Mouse (Mus musculus): Measurements from ENCODE around the gene Cma2. TPM values are rescaled to one million over a fixed set of nuclear protein-coding genes. Genes with fewer than 3 reads are reported as not detected.

Gene Cma2
- not detected in 2 replicates for polyA plus RNA-seq (2014; fragmentation: Nextera tagmentation; extraction: Ambion mirVana)

GRCm38 (mm10) chr14:55950346-55951030 is at the start of gene Cma2:
Gene Cma2, plus strand, starts transcription at chr14:55950980.
- H3K36me3 ChIP-seq (ENCODE audit: control insufficient read depth, insufficient read depth, low read length): no peaks in the 10 kb centered on the region
- ATAC-seq (ENCODE audit: low FRiP score, low TSS enrichment): no peak
- no peak within 1 kb of the TSS for H3K27ac ChIP-seq (ENCODE audit: low read depth, low read length)
- WGBS: 86% methylated on average over 6 of the region's 6 CpGs
- no peaks in the 10 kb centered on the region for H3K9me3 ChIP-seq (ENCODE audit: control insufficient read depth, low read length)
- H3K4me2 ChIP-seq (replicated peaks; ENCODE audit: low read depth, low read length): no peak within 1 kb of the TSS
- H3K4me3 ChIP-seq (ENCODE audit: low read length): no peak within 1 kb of the TSS
- H3K4me1 ChIP-seq (ENCODE audit: control insufficient read depth, insufficient read depth, low read length): no peaks in the 10 kb centered on the region
- no peak within 1 kb of the TSS for H3K9ac ChIP-seq (ENCODE audit: low read depth, low read length)
- H3K27me3 ChIP-seq (ENCODE audit: control insufficient read depth, insufficient read depth, low read length): no peaks in the 10 kb centered on the region

- WGBS: 45% methylated on average over 1 of the region's 1 CpGs
- Histone ChIP-seq H3K27me3 (ENCODE audit: control insufficient read depth, insufficient read depth, low read length) (no peaks in the 10 kb centered on the region), H3K4me2 (replicated peaks; ENCODE audit: low read depth, low read length) (no peak overlapping the region), H3K4me3 (ENCODE audit: low read length) (no peak overlapping the region), H3K9ac (ENCODE audit: low read depth, low read length) (no peak overlapping the region), H3K4me1 (ENCODE audit: control insufficient read depth, insufficient read depth, low read length) (peaks cover 6% of the 10 kb centered on the region; the same call in 1 of the 2 replicates), H3K36me3 (ENCODE audit: control insufficient read depth, insufficient read depth, low read length) (no peaks in the 10 kb centered on the region), H3K9me3 (ENCODE audit: control insufficient read depth, low read length) (no peaks in the 10 kb centered on the region), H3K27ac (ENCODE audit: low read depth, low read length) (no peak overlapping the region)
- no peak for ATAC-seq (ENCODE audit: low FRiP score, low TSS enrichment)
Observed at GRCm38 (mm10) chr14:55905518-55905917, 45.3 kb upstream of the Cma2 start.

- Histone ChIP-seq H3K36me3 (ENCODE audit: control insufficient read depth, insufficient read depth, low read length) (no peaks in the 10 kb centered on the region), H3K27ac (ENCODE audit: low read depth, low read length) (no peak overlapping the region), H3K27me3 (ENCODE audit: control insufficient read depth, insufficient read depth, low read length) (no peaks in the 10 kb centered on the region), H3K4me1 (ENCODE audit: control insufficient read depth, insufficient read depth, low read length) (no peaks in the 10 kb centered on the region), H3K9ac (ENCODE audit: low read depth, low read length) (no peak overlapping the region), H3K4me3 (ENCODE audit: low read length) (no peak overlapping the region), H3K9me3 (ENCODE audit: control insufficient read depth, low read length) (no peaks in the 10 kb centered on the region), H3K4me2 (replicated peaks; ENCODE audit: low read depth, low read length) (no peak overlapping the region)
- WGBS: 45% methylated on average over 4 of the region's 4 CpGs
- ATAC-seq (ENCODE audit: low FRiP score, low TSS enrichment): no peak
Observed at GRCm38 (mm10) chr14:55913406-55913805, 37.4 kb upstream of the Cma2 start.

GRCm38 (mm10) chr14:55918240-55919082 is 32.3 kb upstream of the Cma2 start:
- no peaks in the 10 kb centered on the region for H3K9me3 ChIP-seq (ENCODE audit: control insufficient read depth, low read length)
- H3K4me1 ChIP-seq (ENCODE audit: control insufficient read depth, insufficient read depth, low read length): no peaks in the 10 kb centered on the region
- ATAC-seq (ENCODE audit: low FRiP score, low TSS enrichment): peak; percentile 84
- no peaks in the 10 kb centered on the region for H3K36me3 ChIP-seq (ENCODE audit: control insufficient read depth, insufficient read depth, low read length)
- WGBS: 44% methylated on average over 14 of the region's 14 CpGs
- no peak overlapping the region for H3K4me3 ChIP-seq (ENCODE audit: low read length)
- no peak overlapping the region for H3K9ac ChIP-seq (ENCODE audit: low read depth, low read length)
- no peak overlapping the region for H3K4me2 ChIP-seq (replicated peaks; ENCODE audit: low read depth, low read length)
- H3K27ac ChIP-seq (ENCODE audit: low read depth, low read length): no peak overlapping the region
- no peaks in the 10 kb centered on the region for H3K27me3 ChIP-seq (ENCODE audit: control insufficient read depth, insufficient read depth, low read length)

DNA sequence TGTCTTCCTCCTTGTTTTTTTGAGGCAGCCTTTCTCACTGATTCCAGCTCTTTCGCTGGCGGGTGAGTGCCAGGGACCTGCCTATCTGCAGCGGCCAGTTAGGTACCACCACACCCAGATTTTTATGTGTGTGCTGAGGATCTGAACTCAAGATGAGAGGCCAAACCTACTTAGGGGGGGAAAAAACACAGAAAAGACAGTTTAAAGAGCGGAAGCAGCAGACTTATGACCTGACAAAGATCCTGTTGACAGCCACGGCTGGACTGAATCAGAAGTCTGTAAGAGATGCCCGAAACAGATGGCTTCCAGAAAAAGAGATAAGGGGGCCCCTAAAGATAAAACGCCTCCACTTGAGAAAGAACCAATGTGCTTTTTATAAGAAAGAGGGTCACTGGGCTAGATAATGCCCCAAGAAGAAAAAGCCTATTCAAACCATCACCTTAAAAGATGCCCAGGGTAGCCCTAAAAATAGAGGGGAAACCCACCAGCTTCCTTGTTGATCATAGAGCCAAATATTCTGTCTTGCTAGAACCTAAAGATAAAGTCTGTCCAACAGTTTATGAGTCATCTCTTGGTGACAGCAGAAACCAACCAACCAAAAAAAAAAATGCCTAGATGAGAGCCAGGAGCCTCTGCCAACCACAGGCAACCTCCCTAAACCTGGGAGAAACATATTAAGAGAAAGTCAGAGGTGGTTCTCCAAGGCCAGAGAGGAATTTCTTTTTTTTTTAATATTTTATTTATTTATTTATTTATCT is 28.1 kb upstream of the Cma2 start:
- no peak overlapping the region for H3K4me2 ChIP-seq (replicated peaks; ENCODE audit: low read depth, low read length)
- 52% methylated on average over 7 of the region's 7 CpGs for WGBS
- H3K9me3 ChIP-seq (ENCODE audit: control insufficient read depth, low read length): no peaks in the 10 kb centered on the region

GRCm38 (mm10) chr14:55926847-55927246 is 23.9 kb upstream of the Cma2 start:
- no peak overlapping the region for H3K9ac ChIP-seq (ENCODE audit: low read depth, low read length)
- no peaks in the 10 kb centered on the region for H3K9me3 ChIP-seq (ENCODE audit: control insufficient read depth, low read length)
- H3K4me2 ChIP-seq (replicated peaks; ENCODE audit: low read depth, low read length): no peak overlapping the region
- no peak overlapping the region for H3K4me3 ChIP-seq (ENCODE audit: low read length)
- no peak for ATAC-seq (ENCODE audit: low FRiP score, low TSS enrichment)
- no peaks in the 10 kb centered on the region for H3K36me3 ChIP-seq (ENCODE audit: control insufficient read depth, insufficient read depth, low read length)
- WGBS: 88% methylated on average over 4 of the region's 4 CpGs
- no peak overlapping the region for H3K27ac ChIP-seq (ENCODE audit: low read depth, low read length)
- no peaks in the 10 kb centered on the region for H3K27me3 ChIP-seq (ENCODE audit: control insufficient read depth, insufficient read depth, low read length)
- no peaks in the 10 kb centered on the region for H3K4me1 ChIP-seq (ENCODE audit: control insufficient read depth, insufficient read depth, low read length)

More for the DNA sequence above, 28.1 kb upstream of the Cma2 start:
- Histone ChIP-seq H3K27ac (ENCODE audit: low read depth, low read length) (no peak overlapping the region), H3K9ac (ENCODE audit: low read depth, low read length) (no peak overlapping the region), H3K27me3 (ENCODE audit: control insufficient read depth, insufficient read depth, low read length) (no peaks in the 10 kb centered on the region), H3K4me1 (ENCODE audit: control insufficient read depth, insufficient read depth, low read length) (no peaks in the 10 kb centered on the region), H3K4me3 (ENCODE audit: low read length) (no peak overlapping the region), H3K36me3 (ENCODE audit: control insufficient read depth, insufficient read depth, low read length) (no peaks in the 10 kb centered on the region)
- no peak for ATAC-seq (ENCODE audit: low FRiP score, low TSS enrichment)

DNA sequence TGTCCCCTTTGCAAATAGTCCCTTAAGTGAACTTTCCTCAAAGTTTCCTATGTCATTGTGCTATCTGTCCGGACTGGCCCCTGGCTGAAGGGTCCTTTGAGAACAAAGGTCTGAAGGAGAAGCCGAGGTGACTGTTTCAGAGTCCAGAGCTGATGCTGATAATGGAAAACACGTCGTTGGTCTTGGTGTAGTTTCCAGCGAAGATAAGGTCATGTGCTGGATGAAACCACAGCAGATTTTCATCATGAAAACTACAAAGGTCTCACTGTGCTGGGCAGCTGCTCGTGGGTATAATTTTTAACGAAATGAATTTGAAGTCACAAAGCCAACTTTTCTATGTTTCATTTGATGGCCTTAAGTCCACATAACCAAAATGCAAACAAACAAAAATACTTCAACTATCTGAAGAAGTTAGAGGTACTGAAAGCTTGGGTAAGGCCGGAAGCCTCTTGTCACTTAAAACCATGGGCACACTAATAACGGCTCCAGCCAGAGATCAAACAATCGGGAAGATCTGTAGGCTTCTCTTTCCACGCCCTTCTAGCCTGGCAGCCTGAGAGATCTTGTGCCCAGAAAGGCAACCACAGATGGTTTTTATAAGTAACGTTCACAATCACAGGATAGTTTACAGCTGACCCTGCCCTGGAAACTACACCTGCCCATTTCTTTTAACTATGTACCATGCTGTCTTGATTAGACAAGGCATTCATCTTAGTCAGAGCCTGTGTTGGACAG is 21.4 kb upstream of the Cma2 start:
- no peak overlapping the region for H3K4me2 ChIP-seq (replicated peaks; ENCODE audit: low read depth, low read length)
- no peaks in the 10 kb centered on the region for H3K36me3 ChIP-seq (ENCODE audit: control insufficient read depth, insufficient read depth, low read length)
- no peak overlapping the region for H3K27ac ChIP-seq (ENCODE audit: low read depth, low read length)
- WGBS: 70% methylated on average over 12 of the region's 12 CpGs
- H3K27me3 ChIP-seq (ENCODE audit: control insufficient read depth, insufficient read depth, low read length): no peaks in the 10 kb centered on the region
- H3K4me3 ChIP-seq (ENCODE audit: low read length): no peak overlapping the region
- ATAC-seq (ENCODE audit: low FRiP score, low TSS enrichment): no peak
- H3K9me3 ChIP-seq (ENCODE audit: control insufficient read depth, low read length): no peaks in the 10 kb centered on the region
- H3K9ac ChIP-seq (ENCODE audit: low read depth, low read length): no peak overlapping the region
- H3K4me1 ChIP-seq (ENCODE audit: control insufficient read depth, insufficient read depth, low read length): no peaks in the 10 kb centered on the region

DNA sequence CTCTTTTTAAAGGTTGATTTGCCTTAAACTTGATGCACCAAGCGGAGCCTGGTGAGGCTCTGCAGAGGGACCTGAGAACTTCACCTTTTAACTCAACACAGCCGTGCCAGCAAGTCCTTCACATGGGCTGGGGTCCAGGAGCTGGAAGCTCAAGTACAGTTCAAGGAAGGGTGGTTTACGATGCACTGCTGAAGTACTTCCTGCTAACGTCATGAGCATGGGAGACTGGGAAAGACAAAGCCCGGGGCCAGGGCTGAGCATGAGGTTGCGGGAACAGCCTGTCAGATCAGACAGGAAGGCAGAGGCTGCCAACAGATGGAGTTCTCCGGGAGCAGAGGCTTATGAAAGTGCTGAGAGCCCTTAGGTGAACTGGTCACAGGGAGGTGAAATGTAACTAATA is 17.2 kb upstream of the Cma2 start:
- no peak overlapping the region for H3K27ac ChIP-seq (ENCODE audit: low read depth, low read length)

More for the DNA sequence above, 17.2 kb upstream of the Cma2 start:
- Histone ChIP-seq H3K9ac (ENCODE audit: low read depth, low read length) (no peak overlapping the region), H3K4me1 (ENCODE audit: control insufficient read depth, insufficient read depth, low read length) (no peaks in the 10 kb centered on the region), H3K4me2 (replicated peaks; ENCODE audit: low read depth, low read length) (no peak overlapping the region), H3K9me3 (ENCODE audit: control insufficient read depth, low read length) (no peaks in the 10 kb centered on the region), H3K27me3 (ENCODE audit: control insufficient read depth, insufficient read depth, low read length) (no peaks in the 10 kb centered on the region), H3K4me3 (ENCODE audit: low read length) (no peak overlapping the region), H3K36me3 (ENCODE audit: control insufficient read depth, insufficient read depth, low read length) (no peaks in the 10 kb centered on the region)
- peak; percentile 62; the same call in 1 of the 2 replicates for ATAC-seq (ENCODE audit: low FRiP score, low TSS enrichment)
- WGBS: 33% methylated on average over 7 of the region's 7 CpGs

Measured in kidney, embryonic 14.5 days (tissue).